Mouse (Mus musculus): ENCODE results near the gene Derl3.

Derl3 gene

DNA sequence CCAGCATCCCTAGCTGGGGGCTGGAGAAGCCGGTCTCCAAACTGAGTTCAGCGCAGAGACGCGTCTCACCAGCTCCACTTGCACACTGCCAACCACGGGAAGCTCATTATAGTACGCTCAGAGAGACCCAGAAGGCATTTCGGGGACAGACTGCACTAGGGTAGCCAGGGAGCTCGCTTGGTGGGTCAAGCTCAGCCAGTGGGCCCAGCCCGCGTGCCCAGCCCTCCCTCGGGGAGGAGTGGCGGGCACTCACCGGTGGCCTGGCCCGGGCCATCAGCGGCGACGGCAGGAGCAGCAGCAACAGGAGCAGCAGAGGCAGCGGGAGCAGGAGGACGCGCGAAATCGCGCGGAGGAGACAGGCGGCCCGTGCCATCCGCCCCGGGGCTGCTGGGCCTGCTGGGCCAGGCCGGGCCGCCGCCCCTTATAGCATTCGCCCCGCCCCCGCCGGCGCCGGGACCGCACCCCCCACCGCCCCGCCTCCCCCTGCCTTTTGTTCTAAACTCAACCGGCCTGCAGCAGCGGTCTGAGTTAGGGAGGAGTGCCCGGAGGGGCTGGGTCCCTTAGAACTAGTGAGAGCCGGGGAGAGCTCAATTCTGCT, 39.0 kb downstream of the Derl3 start:
- in situ Hi-C loops (cut with MboI; ENCODE audit: low pct_unique_long_range_greater_than_20kb in 1 of 2, low sequenced_read_pairs in 2 of 2, unreplicated experiment in 1 of 2) = no loop called here

DNA sequence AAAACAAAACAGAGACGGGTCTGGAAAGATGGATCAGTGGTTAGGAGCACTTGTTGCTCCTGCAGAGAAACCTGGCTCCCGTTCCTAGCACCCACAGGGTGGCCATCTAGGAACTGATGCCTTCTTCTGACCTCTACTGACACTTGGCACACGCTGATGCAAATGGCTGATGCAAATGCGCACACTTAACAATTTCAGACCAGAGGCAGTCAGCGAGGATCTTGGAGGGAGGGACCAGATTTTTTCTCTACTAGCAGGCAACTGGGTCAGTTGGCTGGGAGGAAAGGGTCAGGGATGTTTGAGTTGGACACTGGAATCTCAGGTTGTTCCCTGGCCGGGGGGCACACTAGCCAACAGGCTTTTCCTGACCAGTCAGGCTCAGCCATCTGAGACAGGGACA, 39.7 kb downstream of the Derl3 start, which contains the start of gene Chchd10:
Chchd10 (plus strand) TSS at position 240 of the 400 bp plus-strand sequence.
- in situ Hi-C loops (cut with MboI; ENCODE audit: low pct_unique_long_range_greater_than_20kb in 1 of 2, low sequenced_read_pairs in 2 of 2, unreplicated experiment in 1 of 2) = no loop called here

DNA sequence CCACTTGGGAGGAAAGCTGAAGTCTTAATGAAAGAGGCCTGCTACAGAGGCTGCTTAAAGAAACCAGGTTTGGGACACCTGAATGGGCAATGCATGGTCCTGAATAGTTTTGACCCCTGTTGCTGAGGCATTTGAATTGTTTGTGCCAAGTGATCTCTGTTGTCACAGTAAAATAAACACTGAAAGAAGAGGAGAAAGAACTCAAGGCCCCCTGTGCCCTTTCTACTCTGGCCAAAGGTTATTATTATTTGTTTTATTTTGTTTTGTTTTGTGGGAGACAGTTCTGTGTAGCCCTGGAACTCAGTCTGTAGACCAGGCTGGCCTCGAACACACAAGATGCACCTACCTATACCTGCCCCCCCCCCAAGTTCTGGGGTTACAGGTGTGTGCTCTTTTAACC, 41.8 kb downstream of the Derl3 start:
- in situ Hi-C loops (cut with MboI; ENCODE audit: low pct_unique_long_range_greater_than_20kb in 1 of 2, low sequenced_read_pairs in 2 of 2, unreplicated experiment in 1 of 2) = loop anchor here in 1 of 2 experiments (5.0 kb wide), 1 partner anchor 63 kb away; no protein-coding TSS in a partner anchor

DNA sequence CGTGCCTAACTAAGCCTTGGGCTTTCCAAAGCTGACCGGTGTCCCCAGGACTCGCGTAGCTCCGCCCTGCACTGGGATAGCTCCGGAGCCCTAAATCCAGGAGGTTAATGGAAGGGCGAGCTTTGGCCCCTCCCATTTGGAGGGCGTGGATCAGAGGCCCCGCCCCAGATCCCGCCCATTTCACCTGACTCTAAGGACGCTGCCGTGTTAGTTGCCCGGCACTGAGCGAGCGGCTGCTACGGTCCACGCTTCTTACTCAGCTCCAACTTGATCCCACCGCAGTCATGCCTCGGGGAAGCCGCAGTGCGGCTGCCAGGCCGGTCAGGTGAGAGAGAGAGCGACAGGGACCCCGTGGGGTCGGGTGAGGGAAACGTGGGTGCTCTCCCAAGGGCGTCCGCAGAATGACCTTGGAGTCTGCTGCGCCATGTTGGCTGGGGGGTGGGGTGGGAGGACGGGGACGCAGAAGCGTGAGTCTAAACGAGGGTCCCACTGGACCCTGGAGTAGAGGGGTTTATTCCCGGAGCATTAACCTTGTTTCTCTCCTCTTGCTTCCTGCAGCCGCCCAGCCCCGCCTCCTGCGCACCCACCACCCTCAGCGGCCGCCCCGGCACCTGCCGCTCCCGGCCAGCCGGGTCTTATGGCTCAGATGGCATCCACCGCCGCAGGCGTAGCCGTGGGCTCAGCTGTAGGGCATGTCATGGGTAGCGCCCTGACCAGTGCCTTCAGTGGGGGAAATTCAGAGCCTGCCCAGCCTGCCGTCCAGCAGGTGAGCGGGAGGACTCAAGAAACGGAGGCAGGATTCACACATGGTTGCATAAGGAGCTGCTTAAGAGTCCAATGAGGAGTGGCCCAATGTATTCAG, 42.7 kb downstream of the Derl3 start, which contains the start of gene Mmp11:
Mmp11 (minus strand) TSS at position 817 of the 862 bp plus-strand sequence.
- in situ Hi-C loops (cut with MboI; ENCODE audit: low pct_unique_long_range_greater_than_20kb in 1 of 2, low sequenced_read_pairs in 2 of 2, unreplicated experiment in 1 of 2) = loop anchor here in 1 of 2 experiments (5.0 kb wide), 1 partner anchor 64 kb away; no protein-coding TSS in a partner anchor

DNA sequence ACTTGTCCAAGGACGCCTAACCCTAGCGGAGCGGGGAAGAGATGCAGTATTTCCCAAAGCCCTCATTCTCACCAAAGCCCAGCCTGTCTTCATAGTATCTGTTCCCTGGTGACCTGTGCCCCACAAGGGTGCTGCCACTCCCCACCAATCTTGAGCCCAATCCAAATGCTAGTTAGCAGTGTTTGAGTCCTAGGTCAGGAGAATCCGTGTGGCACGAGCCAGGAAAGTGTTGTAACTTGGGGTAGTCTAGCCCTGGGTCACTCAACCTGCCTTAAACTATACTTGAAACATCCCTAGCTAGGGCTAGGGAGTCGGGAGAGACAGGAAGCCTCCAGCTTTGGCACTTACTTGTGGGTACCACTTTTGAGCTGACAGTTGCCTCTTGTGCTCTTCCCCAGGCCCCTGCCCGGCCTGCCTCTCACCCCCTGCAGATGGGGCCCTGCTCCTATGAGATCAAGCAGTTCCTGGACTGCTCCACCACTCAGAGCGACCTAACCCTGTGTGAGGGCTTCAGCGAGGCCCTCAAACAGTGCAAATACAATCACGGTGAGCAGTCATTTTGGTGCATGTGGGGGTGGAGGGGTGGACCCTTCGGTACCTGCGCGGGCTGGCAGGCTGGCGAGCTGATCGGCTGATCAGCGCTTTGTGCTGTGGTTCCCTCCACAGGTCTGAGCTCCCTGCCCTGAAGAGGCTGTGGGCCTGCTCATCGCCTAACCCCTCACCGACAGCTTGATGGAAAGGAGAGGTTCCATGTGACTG, 43.9 kb downstream of the Derl3 start:
- in situ Hi-C loops (cut with MboI; ENCODE audit: low pct_unique_long_range_greater_than_20kb in 1 of 2, low sequenced_read_pairs in 2 of 2, unreplicated experiment in 1 of 2) = loop anchor here in 1 of 2 experiments (5.0 kb wide), 1 partner anchor 65 kb away; no protein-coding TSS in a partner anchor

DNA sequence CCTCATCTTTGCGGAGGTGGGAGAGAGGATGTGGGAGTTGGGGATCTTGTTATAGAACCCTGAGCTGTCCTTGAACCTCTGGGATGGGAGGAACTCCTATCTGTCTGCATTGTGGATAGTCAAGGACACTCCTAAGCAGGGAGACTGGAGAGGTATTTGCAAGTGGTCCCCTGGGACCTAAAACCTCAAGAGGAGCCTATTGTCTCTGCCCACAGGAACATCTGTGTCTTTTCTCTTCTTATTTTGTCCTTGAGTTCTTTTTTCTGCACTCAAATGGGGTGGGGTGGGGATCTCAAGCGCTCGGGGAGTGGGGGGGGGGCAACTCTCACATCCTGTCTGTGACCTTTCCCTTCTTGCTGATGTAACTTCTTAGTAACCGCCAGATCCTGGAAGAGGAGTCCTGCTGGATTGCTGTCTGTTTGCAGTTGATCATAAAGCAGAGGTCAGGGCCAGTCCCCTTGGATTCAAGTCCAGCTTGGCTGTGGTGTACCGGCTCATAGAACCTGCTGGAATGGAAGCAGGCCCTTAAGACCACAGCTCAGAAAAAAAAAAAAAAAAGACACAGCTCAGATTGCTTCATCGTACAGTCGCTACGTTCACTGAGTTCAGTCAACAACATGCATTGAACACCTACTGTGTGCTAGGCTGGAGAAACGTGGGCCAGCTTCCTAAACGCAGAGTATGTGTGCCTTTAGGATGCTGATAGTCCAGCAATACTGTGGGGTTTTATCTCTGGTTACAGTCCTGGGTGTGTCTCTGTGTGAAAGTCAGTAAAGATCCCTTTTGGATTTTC, 44.8 kb downstream of the Derl3 start:
- in situ Hi-C loops (cut with MboI; ENCODE audit: low pct_unique_long_range_greater_than_20kb in 1 of 2, low sequenced_read_pairs in 2 of 2, unreplicated experiment in 1 of 2) = loop anchor here in 1 of 2 experiments (5.0 kb wide), 1 partner anchor 66 kb away; no protein-coding TSS in a partner anchor

DNA sequence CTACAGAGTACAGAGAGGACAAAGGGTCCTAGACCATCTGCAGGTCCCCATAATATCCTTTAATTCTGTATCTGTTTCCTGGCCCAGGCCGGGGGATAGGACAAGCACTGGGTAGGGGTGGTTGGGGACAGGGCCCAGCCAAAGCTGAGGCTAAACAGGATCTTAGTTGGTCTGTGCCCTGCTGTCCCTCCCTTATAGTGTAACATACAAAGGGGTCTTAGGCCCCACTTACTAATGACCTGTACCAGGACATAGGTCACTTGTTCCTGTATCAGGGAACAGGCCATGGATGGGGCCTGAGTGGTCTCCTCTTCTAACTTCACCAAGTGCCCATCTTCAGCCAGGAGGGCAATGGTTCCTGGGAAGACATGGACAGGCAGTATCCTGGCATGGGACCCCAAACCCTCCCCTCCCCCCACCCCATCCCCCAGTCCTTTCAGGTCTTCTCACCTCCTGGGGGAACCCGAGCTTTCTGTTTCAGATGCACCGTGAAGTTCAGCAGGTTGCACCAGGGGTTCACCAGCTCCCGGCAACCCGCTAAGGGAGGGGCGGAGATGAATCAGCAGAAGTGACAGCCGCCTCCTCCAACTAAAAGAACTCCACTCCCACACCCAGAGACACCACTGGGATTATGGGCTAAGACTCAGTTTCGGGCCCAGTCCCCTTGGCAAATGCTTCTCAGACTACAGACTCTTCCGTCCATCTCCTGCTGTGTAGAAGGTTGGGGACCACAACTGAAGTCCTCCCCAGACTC, 46.4 kb downstream of the Derl3 start:
- in situ Hi-C loops (cut with MboI; ENCODE audit: low pct_unique_long_range_greater_than_20kb in 1 of 2, low sequenced_read_pairs in 2 of 2, unreplicated experiment in 1 of 2) = loop anchor here in 1 of 2 experiments (5.0 kb wide), 1 partner anchor 67 kb away; no protein-coding TSS in a partner anchor

DNA sequence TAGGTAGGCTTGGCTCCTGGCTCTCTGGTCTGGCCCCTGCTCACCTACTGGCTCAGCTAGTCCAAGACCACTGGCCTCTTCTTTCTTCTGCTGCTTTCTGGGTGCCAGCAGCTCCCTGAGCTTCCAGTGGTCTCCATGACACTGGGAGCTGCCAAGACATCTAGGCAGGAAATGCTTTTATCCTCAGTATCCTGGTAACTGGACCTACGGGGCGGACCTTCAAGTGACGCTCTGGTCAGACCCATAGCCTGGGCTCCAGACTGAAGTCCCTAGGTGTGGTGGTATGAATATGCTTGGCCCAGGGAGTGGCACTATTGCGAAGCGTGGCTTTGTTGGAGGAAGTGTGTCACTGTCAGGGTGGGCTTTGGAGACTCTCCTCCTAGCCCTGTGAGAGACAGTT, 47.3 kb downstream of the Derl3 start, which contains the start of gene Gm867:
Gm867 (minus strand) TSS at position 153 of the 400 bp plus-strand sequence.
- in situ Hi-C loops (cut with MboI; ENCODE audit: low pct_unique_long_range_greater_than_20kb in 1 of 2, low sequenced_read_pairs in 2 of 2, unreplicated experiment in 1 of 2) = no loop called here

DNA sequence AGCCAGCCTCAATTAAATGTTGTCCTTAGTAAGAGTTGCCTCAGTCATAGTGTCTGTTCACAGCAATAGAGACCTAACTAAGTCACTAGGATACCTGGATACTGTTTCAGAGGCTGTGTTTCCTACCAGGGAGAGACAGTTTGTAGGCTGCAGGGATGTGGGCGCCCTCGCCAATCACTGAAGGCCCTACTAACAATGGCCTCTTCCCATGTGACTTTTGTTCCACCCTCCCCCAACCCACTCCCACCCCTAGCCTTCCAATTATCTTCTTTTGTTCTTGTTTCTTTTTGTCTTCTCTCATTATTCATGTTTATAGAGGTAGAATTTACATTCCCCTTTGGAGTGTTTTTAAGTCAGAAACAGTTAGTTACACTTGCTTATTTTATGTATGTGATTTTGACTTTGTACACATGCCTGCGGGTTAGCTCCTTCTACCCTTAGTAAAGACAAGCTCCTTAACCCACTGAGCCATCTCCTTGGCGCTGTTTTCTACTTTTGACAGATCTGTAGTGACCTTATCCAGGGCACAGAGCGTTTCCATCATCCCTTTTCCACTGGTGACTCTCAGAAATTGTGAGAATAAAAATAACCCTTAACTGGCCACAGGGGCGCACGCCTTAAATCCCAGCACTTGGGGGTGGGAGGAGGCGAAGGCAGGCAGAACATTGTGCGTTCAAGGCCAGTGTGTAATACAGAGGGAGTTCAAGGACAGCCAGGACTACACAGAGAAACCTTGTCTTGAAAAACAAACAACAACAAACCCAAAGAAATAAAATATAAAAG, 48.0 kb downstream of the Derl3 start:
- in situ Hi-C loops (cut with MboI; ENCODE audit: low pct_unique_long_range_greater_than_20kb in 1 of 2, low sequenced_read_pairs in 2 of 2, unreplicated experiment in 1 of 2) = no loop called here

DNA sequence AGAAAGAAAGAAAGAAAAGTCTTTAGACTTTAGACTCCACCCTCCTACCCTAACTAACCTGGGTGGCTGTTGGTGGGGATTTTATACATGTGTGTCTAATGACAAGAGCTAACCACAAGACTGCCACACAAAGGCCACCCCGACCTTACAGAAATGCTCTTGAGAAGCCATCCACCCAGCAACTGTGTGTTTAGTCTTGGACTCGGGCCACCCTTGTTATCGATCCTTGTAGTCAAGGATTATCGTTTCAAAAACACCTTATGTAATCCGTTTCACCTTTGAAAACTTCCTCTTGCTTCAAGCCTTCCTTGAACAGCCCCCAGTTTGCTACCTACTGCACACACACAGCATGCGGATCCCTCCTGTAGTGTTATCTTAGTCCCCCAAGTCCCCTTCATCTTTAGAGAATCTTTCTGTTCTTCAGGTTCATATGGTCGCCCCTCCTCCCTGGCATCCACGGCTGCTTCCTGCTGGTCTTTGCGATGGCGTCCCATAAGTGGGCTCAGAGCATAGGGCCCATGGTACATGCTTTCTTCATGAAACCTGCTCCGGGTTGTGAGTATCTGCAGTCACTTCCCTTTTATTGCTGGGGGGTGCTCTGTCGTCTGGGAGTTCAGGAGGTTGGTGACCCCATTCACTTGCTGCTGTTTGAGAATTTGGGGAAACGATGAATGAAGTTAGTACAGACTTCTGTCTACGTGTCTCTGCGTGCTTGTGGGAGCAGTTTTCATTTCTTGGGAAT, 49.7 kb downstream of the Derl3 start, which contains the start of gene Vpreb3:
Vpreb3 (plus strand) TSS at position 322 of the 742 bp plus-strand sequence.
- in situ Hi-C loops (cut with MboI; ENCODE audit: low pct_unique_long_range_greater_than_20kb in 1 of 2, low sequenced_read_pairs in 2 of 2, unreplicated experiment in 1 of 2) = no loop called here

DNA sequence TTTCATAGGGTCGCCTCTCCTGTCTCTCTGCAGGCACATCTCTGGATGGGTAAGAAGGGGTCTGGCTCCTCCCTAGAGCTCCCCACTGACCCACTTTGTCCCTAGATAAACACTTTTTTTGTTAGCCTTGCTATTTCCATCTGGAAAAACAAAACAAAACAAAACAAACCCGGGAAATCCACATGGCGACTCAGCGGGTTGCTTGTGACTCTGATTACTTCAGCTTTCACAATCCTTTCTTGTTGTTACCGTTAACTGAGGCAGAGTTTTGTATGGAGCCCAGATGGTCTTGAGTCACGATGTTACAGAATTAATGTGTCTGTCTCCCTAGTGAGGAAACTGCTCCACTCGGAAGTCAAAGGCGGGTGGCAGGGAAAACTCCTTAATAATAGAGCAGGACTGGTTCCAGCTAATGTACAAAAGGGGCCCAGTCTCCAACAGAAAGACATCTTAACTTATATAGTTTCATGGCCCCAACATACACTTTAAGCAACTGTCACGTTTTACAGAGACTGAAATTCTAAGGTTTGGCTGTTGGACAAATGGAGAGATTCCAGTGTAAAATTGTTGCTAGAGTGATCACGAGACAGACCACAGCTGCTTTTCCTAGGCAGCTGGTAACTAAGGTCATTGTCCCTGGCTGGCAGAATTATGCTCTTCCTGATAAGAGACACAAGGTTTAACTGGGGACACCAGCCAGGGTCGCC, 51.0 kb downstream of the Derl3 start:
- in situ Hi-C loops (cut with MboI; ENCODE audit: low pct_unique_long_range_greater_than_20kb in 1 of 2, low sequenced_read_pairs in 2 of 2, unreplicated experiment in 1 of 2) = no loop called here

DNA sequence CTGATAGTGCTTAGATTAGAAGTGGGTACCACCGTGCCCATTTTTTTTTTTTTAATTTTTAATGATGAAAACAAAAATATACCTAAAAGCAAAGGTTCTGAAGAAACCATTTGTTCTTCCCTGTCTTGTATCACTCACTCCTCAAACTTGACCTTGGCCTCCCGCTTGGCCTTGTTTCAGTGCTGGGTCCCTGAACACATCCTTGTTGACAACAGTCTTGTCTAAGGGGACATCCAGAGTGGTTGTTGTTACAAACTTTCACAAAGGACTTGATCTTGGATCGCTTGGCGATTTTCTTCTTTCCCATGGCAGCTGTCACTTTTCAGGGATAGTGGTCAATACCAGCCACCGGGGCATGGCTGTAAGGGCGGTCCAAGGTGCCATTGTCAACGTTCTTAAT, 52.0 kb downstream of the Derl3 start:
- in situ Hi-C loops (cut with MboI; ENCODE audit: low pct_unique_long_range_greater_than_20kb in 1 of 2, low sequenced_read_pairs in 2 of 2, unreplicated experiment in 1 of 2) = no loop called here

Data from mouse embryonic stem cell (cell line).